Mouse (Mus musculus) heart, adult 2 months (tissue): ENCODE measurements at regions not wholly inside any gene's neighbourhood (a gene's known extent, or its start where the extent isn't known, plus 50 kb on each side); places are given as distances from the start of the nearest gene placed in this dataset.

ENCODE experiments used
- DNase-seq, 2 experiments: peaks; one replicate each; pipeline ENCODE4 v3.0.0; 2021
- H3K27ac ChIP-seq: fragments of 200-600 bp; 2 replicates; pipeline ENCODE4 v1.8.1; 2022
- H3K27me3 ChIP-seq: fragments of 200-500 bp; 2 replicates; pipeline ENCODE4 v1.6.1; 2012; ENCODE audit warnings: mild to moderate bottlenecking, low read length, inconsistent platforms, mixed read lengths; ENCODE audit not compliant: control insufficient read depth, insufficient read depth
- H3K36me3 ChIP-seq: fragments of 200-500 bp; 2 replicates; pipeline ENCODE4 v1.6.1; 2012; ENCODE audit warnings: low read length, inconsistent platforms; ENCODE audit not compliant: control insufficient read depth, insufficient read depth
- H3K4me1 ChIP-seq: fragments of 200-500 bp; 2 replicates; pipeline ENCODE4 v1.6.1; 2011; ENCODE audit warnings: low read length; ENCODE audit not compliant: control insufficient read depth, insufficient read depth
- H3K4me3 ChIP-seq: fragments of 200-600 bp; 2 replicates; pipeline ENCODE4 v1.8.1; 2022
- H3K79me2 ChIP-seq: fragments of 200-500 bp; replicated peaks from 2 replicates; pipeline ENCODE4 v1.6.1; 2012; ENCODE audit warnings: mild to moderate bottlenecking, inconsistent platforms, low read length, moderate library complexity, mixed read lengths; ENCODE audit not compliant: control insufficient read depth, insufficient read depth
- H3K9ac ChIP-seq: fragments of 200-500 bp; 2 replicates; pipeline ENCODE4 v1.6.1; 2012; ENCODE audit warnings: low read depth, mild to moderate bottlenecking, control low read depth, inconsistent platforms, low read length, mixed read lengths
- CTCF ChIP-seq: fragments of 200-600 bp; IDR thresholded peaks from 2 replicates; pipeline ENCODE4 v1.8.1; 2022; ENCODE audit warnings: antibody characterized with exemption, mild to moderate bottlenecking, moderate library complexity
- EP300 ChIP-seq: fragments of 200-500 bp; IDR thresholded peaks from 2 replicates; pipeline ENCODE4 v1.6.1; 2011; ENCODE audit warnings: low read depth, low read length, control low read depth; ENCODE audit not compliant: insufficient read depth
- POLR2A ChIP-seq: fragments of 200-500 bp; IDR thresholded peaks from 2 replicates; pipeline ENCODE4 v1.6.1; 2011; ENCODE audit warnings: mild to moderate bottlenecking, low read depth, low read length, control low read depth; ENCODE audit not compliant: insufficient read depth
- WGBS: fragments of 180-500 bp; shearing (Covaris S2); methylation state at CpG from one replicate; pipeline ENCODE4 v1.1.7; 2018; 5-methylcytosine and 5-hydroxymethylcytosine counted together
- intact Hi-C: fragments of 180-260 bp; cut with DNase I; formaldehyde crosslinking; loops from one replicate; pipeline ENCODE4 v1.15.1; 2025

DNA sequence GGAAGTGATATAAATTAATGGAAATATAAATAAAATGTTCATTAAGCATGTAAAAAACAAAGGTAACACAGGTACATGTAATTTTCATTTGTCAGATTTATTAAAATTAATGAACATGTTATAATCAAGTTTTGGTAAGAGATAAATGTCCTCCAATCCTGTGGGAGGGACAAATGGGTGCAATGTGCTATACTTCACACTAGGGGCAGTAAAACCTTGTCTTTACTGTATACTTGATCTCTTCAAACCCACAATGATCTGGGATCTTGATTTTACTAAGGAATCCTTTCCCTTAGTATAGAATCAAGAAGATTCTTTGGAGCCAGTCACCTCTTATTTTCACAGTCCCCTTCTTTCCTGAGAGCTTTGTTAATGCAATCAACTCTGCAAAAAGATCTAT lies 451.1 kb upstream of the Fam98a start:
- Histone ChIP-seq H3K4me3 (no peak overlapping the region), H3K27ac (no peak overlapping the region), H3K36me3 (no peaks in the 10 kb centered on the region), H3K4me1 (no peaks in the 10 kb centered on the region), H3K27me3 (no peaks in the 10 kb centered on the region), H3K9ac (no peak overlapping the region), H3K79me2 (no peaks in the 10 kb centered on the region)
- peak; percentile 51 for TF ChIP-seq CTCF
- TF ChIP-seq EP300: no peak
- no peak for TF ChIP-seq POLR2A
- intact Hi-C loops: no loop called here
- no peak for DNase-seq

DNA sequence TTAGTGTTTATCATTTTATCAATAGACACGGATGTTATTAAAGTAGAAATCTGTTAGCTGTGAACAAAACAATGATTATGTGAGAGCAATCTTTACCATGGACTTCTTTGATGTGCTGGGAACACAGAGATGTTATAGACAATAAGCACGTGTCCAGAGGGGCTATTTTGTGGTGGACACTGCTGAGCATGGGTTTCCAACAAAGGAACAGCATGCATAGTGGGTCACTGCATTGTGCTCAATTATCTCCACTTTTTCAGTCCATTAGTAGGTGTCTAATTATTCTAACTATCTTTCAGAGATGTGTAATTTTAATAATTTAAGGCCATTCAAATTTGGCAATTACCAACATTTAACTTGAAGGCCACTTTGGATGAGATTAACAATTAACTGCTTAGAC lies 409.6 kb upstream of the Fam98a start:
- no peak for DNase-seq
- Histone ChIP-seq H3K36me3 (no peaks in the 10 kb centered on the region), H3K9ac (no peak overlapping the region), H3K4me3 (no peak overlapping the region), H3K27me3 (no peaks in the 10 kb centered on the region), H3K79me2 (no peaks in the 10 kb centered on the region), H3K27ac (no peak overlapping the region), H3K4me1 (no peaks in the 10 kb centered on the region)
- intact Hi-C loops: no loop called here
- no peak for TF ChIP-seq CTCF
- no peak for TF ChIP-seq POLR2A
- 65% methylated on average over 2 of the region's 2 CpGs for WGBS

DNA sequence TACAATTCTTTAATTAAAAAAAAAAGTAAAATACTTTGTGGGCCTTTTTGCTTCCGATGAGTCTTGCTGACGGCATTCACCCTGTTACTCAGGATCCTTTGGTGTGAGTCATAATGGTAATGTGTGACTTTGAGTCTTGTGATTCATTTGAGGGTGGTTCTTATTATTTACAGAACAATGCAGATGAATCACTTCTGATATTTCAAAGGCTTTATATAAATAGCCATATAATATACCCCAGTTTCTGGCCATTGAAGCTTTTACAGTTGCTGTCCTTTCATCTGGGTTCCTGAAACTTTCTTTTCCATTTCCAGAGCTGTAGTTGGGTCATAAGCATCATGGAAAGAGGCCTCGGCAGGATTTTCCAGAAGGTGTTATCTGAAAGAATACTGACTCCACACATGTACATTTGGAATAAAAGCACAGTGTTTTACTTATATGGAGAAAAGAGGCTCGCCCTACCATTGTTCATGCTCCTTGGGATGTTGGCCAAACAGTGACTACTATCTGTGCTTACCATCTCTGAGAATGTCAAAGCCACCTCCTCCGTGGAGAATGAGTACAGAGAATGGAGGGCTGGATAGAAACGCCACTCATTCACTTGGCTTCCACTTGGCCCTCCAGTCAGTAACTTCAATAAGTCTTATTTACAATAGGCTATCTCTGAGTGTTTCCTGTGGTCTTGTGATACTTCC lies 385.1 kb upstream of the Fam98a start:
- no peaks in the 10 kb centered on the region for H3K4me1 ChIP-seq
- H3K27me3 ChIP-seq: no peaks in the 10 kb centered on the region
- TF ChIP-seq EP300: no peak
- TF ChIP-seq POLR2A: no peak
- TF ChIP-seq CTCF: no peak
- no peak overlapping the region for H3K27ac ChIP-seq
- no peak overlapping the region for H3K9ac ChIP-seq
- no peaks in the 10 kb centered on the region for H3K79me2 ChIP-seq
- no peaks in the 10 kb centered on the region for H3K36me3 ChIP-seq
- H3K4me3 ChIP-seq: no peak overlapping the region
- 45% methylated on average over 6 of the region's 6 CpGs for WGBS
- no peak for DNase-seq
- intact Hi-C loops: no loop called here

DNA sequence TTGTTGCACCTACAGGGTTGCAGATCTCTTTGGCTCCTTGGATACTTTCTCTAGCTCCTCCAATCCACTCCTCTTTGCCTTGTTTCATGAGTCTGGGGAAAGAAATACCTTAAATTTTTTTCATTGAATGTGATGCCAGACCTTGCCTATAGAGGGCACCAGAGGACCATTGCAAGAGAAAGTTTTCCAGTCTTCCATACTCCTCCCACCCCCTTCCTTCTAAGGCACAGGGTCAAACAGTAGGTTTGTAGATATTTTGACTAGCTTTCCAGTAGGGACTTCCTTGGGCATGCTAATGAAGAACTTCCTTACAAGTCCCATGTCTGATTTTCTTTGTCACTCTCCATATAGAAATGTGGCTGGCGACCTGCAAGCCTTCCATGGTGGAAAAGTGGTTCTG lies 379.3 kb upstream of the Fam98a start:
- H3K9ac ChIP-seq: no peak overlapping the region
- 79% methylated on average over 1 of the region's 1 CpGs for WGBS
- H3K4me3 ChIP-seq: no peak overlapping the region
- H3K4me1 ChIP-seq: no peaks in the 10 kb centered on the region
- TF ChIP-seq CTCF: peak; percentile 66
- TF ChIP-seq EP300: no peak
- H3K79me2 ChIP-seq: no peaks in the 10 kb centered on the region
- no peaks in the 10 kb centered on the region for H3K36me3 ChIP-seq
- no peak for DNase-seq
- no peaks in the 10 kb centered on the region for H3K27me3 ChIP-seq
- no peak overlapping the region for H3K27ac ChIP-seq
- intact Hi-C loops: no loop called here

DNA sequence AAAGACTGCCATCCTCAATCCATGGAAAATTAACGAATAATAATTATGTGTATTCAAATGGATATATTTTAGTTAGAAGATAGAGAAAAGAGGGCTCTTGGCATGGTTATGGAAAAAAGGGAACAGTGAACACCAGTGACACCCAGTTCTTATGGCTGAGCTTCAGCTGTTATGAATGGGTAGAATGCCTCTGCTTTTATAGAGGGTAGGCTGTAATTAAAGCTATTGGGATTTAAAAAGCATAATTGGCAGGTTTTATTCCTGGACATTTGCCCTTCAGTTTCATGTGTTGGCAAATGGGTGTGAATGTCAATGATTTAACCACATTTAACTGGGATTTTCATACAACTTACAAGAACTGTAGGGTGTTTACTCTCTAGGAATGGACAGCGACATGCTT lies 368.5 kb upstream of the Fam98a start:
- H3K27me3 ChIP-seq: no peaks in the 10 kb centered on the region
- H3K27ac ChIP-seq: no peak overlapping the region
- no peak overlapping the region for H3K9ac ChIP-seq
- no peak for DNase-seq
- H3K4me1 ChIP-seq: no peaks in the 10 kb centered on the region
- H3K36me3 ChIP-seq: no peaks in the 10 kb centered on the region
- 78% methylated on average over 2 of the region's 2 CpGs for WGBS
- intact Hi-C loops: no loop called here
- no peak overlapping the region for H3K4me3 ChIP-seq
- TF ChIP-seq CTCF (no peak), EP300 (no peak), POLR2A (no peak)
- no peaks in the 10 kb centered on the region for H3K79me2 ChIP-seq

DNA sequence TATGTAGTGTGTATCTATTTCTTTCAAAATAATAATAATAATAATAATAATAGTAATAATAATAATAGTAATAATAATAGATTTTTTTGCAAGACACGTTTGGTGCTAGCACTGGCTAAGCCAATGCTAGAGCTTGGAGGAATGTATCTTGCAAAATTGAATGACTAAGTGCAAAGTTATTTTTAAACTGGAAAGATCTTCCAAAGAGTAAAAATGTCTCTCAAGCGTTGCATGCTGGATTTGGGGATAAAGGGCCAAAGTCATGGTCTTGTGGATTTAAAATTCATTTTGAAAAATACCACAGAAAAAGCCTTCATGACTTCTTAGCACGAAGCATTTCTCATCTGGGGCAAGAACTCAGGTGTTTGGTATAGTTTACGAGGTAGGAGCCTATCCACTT lies 365.3 kb upstream of the Fam98a start:
- no peaks in the 10 kb centered on the region for H3K79me2 ChIP-seq
- WGBS: 57% methylated on average over 4 of the region's 4 CpGs
- intact Hi-C loops: no loop called here

More for the DNA sequence above, 365.3 kb upstream of the Fam98a start:
- TF ChIP-seq POLR2A (no peak), EP300 (no peak), CTCF (no peak)
- no peak for DNase-seq
- H3K4me3 ChIP-seq: no peak overlapping the region
- no peak overlapping the region for H3K27ac ChIP-seq
- no peaks in the 10 kb centered on the region for H3K36me3 ChIP-seq
- H3K9ac ChIP-seq: no peak overlapping the region
- no peaks in the 10 kb centered on the region for H3K27me3 ChIP-seq
- H3K4me1 ChIP-seq: no peaks in the 10 kb centered on the region
